Mouse (Mus musculus): Measurements from ENCODE around the gene Adssl1. TPM values are rescaled to one million over a fixed set of nuclear protein-coding genes. Genes with fewer than 3 reads are reported as not detected.

Gene Adssl1
- total and polyA plus RNA-seq, 2 experiments from 2014 or later = 2.6 to 8.4 TPM

- no peak for ATAC-seq
- WGBS = 64% methylated on average over 14 of the region's 14 CpGs
- DNase-seq (ENCODE audit: low spot score) = no peak
Measured at GRCm38 (mm10) chr12:112596891-112597500, 22.8 kb upstream of the Adssl1 start.

GRCm38 (mm10) chr12:112597618-112598017 is 22.2 kb upstream of the Adssl1 start:
- DNase-seq (ENCODE audit: low spot score) (peak; percentile 40), ATAC-seq (no peak)
- TF ChIP-seq CTCF (IDR thresholded peaks at IDR 0.05; ENCODE audit: low read depth) = no peak
- H3K4me3 ChIP-seq (ENCODE audit: low read length) = no peak overlapping the region
- no peaks in the 10 kb centered on the region for H3K36me3 ChIP-seq (ENCODE audit: insufficient read depth, low read length)
- no peak overlapping the region for H3K9ac ChIP-seq (replicated peaks; ENCODE audit: low read length)
- H3K27ac ChIP-seq = no peak overlapping the region
- H3K27me3 ChIP-seq (ENCODE audit: insufficient read depth, low read length) = no peaks in the 10 kb centered on the region
- H3K4me2 ChIP-seq (ENCODE audit: low read depth, low read length) = no peak overlapping the region
- H3K9me3 ChIP-seq (ENCODE audit: low read length) = no peaks in the 10 kb centered on the region
- peaks cover 9% of the 10 kb centered on the region; the same call in 1 of the 2 replicates for H3K4me1 ChIP-seq (ENCODE audit: insufficient read depth, low read length)
- 75% methylated on average over 8 of the region's 8 CpGs for whole genome bisulfite sequencing

More at GRCm38 (mm10) chr12:112596891-112597500, 22.8 kb upstream of the Adssl1 start:
- H3K27me3 ChIP-seq (ENCODE audit: insufficient read depth, low read length) = no peaks in the 10 kb centered on the region
- no peaks in the 10 kb centered on the region for H3K36me3 ChIP-seq (ENCODE audit: insufficient read depth, low read length)
- no peaks in the 10 kb centered on the region for H3K9me3 ChIP-seq (ENCODE audit: low read length)
- no peak overlapping the region for H3K4me3 ChIP-seq (ENCODE audit: low read length)
- H3K4me1 ChIP-seq (ENCODE audit: insufficient read depth, low read length) = peaks cover 9% of the 10 kb centered on the region; the same call in 1 of the 2 replicates
- no peak overlapping the region for H3K27ac ChIP-seq
- no peak overlapping the region for H3K4me2 ChIP-seq (ENCODE audit: low read depth, low read length)
- TF ChIP-seq CTCF (IDR thresholded peaks at IDR 0.05; ENCODE audit: low read depth) = no peak
- H3K9ac ChIP-seq (replicated peaks; ENCODE audit: low read length) = no peak overlapping the region

GRCm38 (mm10) chr12:112599198-112599597 is 20.6 kb upstream of the Adssl1 start:
- Histone ChIP-seq H3K27ac (no peak overlapping the region), H3K4me3 (ENCODE audit: low read length) (no peak overlapping the region), H3K27me3 (ENCODE audit: insufficient read depth, low read length) (no peaks in the 10 kb centered on the region), H3K4me2 (ENCODE audit: low read depth, low read length) (no peak overlapping the region), H3K9me3 (ENCODE audit: low read length) (no peaks in the 10 kb centered on the region), H3K36me3 (ENCODE audit: insufficient read depth, low read length) (no peaks in the 10 kb centered on the region), H3K9ac (replicated peaks; ENCODE audit: low read length) (no peak overlapping the region), H3K4me1 (ENCODE audit: insufficient read depth, low read length) (peaks cover 9% of the 10 kb centered on the region; the same call in 1 of the 2 replicates)
- ATAC-seq (no peak), DNase-seq (ENCODE audit: low spot score) (no peak)
- 56% methylated on average over 4 of the region's 4 CpGs for WGBS
- no peak for TF ChIP-seq CTCF (IDR thresholded peaks at IDR 0.05; ENCODE audit: low read depth)

- H3K4me2 ChIP-seq (ENCODE audit: low read depth, low read length) = no peak overlapping the region
- H3K4me3 ChIP-seq (ENCODE audit: low read length) = no peak overlapping the region
- WGBS = 79% methylated on average over 30 of the region's 30 CpGs
- no peak for DNase-seq (ENCODE audit: low spot score)
- H3K27ac ChIP-seq = no peak overlapping the region
- H3K4me1 ChIP-seq (ENCODE audit: insufficient read depth, low read length) = peaks cover 3% of the 10 kb centered on the region; the same call in 1 of the 2 replicates
- H3K36me3 ChIP-seq (ENCODE audit: insufficient read depth, low read length) = no peaks in the 10 kb centered on the region
- no peak for ATAC-seq
- no peak for TF ChIP-seq CTCF (IDR thresholded peaks at IDR 0.05; ENCODE audit: low read depth)
- no peaks in the 10 kb centered on the region for H3K27me3 ChIP-seq (ENCODE audit: insufficient read depth, low read length)
- no peak overlapping the region for H3K9ac ChIP-seq (replicated peaks; ENCODE audit: low read length)
- H3K9me3 ChIP-seq (ENCODE audit: low read length) = no peaks in the 10 kb centered on the region
Measured at GRCm38 (mm10) chr12:112599942-112600611, 19.8 kb upstream of the Adssl1 start.

- Histone ChIP-seq H3K4me2 (ENCODE audit: low read depth, low read length) (no peak overlapping the region), H3K4me3 (ENCODE audit: low read length) (no peak overlapping the region), H3K9me3 (ENCODE audit: low read length) (no peaks in the 10 kb centered on the region), H3K9ac (replicated peaks; ENCODE audit: low read length) (no peak overlapping the region), H3K36me3 (ENCODE audit: insufficient read depth, low read length) (no peaks in the 10 kb centered on the region), H3K27ac (no peak overlapping the region), H3K27me3 (ENCODE audit: insufficient read depth, low read length) (no peaks in the 10 kb centered on the region), H3K4me1 (ENCODE audit: insufficient read depth, low read length) (no peaks in the 10 kb centered on the region)
- WGBS = 83% methylated on average over 5 of the region's 5 CpGs
- no peak for TF ChIP-seq CTCF (IDR thresholded peaks at IDR 0.05; ENCODE audit: low read depth)
- DNase-seq (ENCODE audit: low spot score) (no peak), ATAC-seq (no peak)
Measured at GRCm38 (mm10) chr12:112604022-112604421, 15.8 kb upstream of the Adssl1 start.

- Histone ChIP-seq H3K36me3 (ENCODE audit: insufficient read depth, low read length) (no peaks in the 10 kb centered on the region), H3K9me3 (ENCODE audit: low read length) (no peaks in the 10 kb centered on the region), H3K4me2 (ENCODE audit: low read depth, low read length) (no peak overlapping the region), H3K27ac (no peak overlapping the region), H3K9ac (replicated peaks; ENCODE audit: low read length) (no peak overlapping the region), H3K4me3 (ENCODE audit: low read length) (no peak overlapping the region), H3K4me1 (ENCODE audit: insufficient read depth, low read length) (no peaks in the 10 kb centered on the region), H3K27me3 (ENCODE audit: insufficient read depth, low read length) (no peaks in the 10 kb centered on the region)
- 56% methylated on average over 20 of the region's 20 CpGs for WGBS
- ATAC-seq (peak; percentile 68), DNase-seq (ENCODE audit: low spot score) (peak; percentile 66)
- peak; percentile 57 for TF ChIP-seq CTCF (IDR thresholded peaks at IDR 0.05; ENCODE audit: low read depth)
Measured at GRCm38 (mm10) chr12:112604709-112605649, 14.9 kb upstream of the Adssl1 start.
